Mouse (Mus musculus) megakaryocyte-erythroid progenitor cell, adult 5 weeks (primary cell): Measurements from ENCODE around the gene Scand1. TPM values are rescaled to one million over a fixed set of nuclear protein-coding genes. Genes with fewer than 3 reads are reported as not detected.

ENCODE experiments used
- polyA plus RNA-seq: library from polyadenylated mRNA; stranded (reverse); fragments of >175 nt; gene quantifications from 2 replicates; pipeline ENCODE4 v1.2.3, GENCODE M21; 2012

Gene Scand1
- polyA plus RNA-seq: 667 and 724 TPM in 2 replicates

GRCm38 (mm10) chr2:156312297-156312897 is at the start of gene Scand1, which contains the start of gene Cnbd2:
Scand1 (minus strand) TSS chr2:156312704.
Cnbd2 (plus strand) TSS chr2:156312299.

Other genes starting within 250 kb of the Scand1 start
- 3.5 and 5.3 TPM in 2 replicates for gene Spag4, start 247.5 kb downstream of the Scand1 start, polyA plus RNA-seq
- 36.1 and 36.4 TPM in 2 replicates for gene Cpne1, start 200.7 kb downstream of the Scand1 start, polyA plus RNA-seq
- gene Rbm12, start 200.7 kb downstream of the Scand1 start, polyA plus RNA-seq: 4.0 and 4.6 TPM in 2 replicates
- 2.8 and 3.6 TPM in 2 replicates for gene Gm28036, start 185.6 kb downstream of the Scand1 start, polyA plus RNA-seq
- gene Romo1, start 168.7 kb downstream of the Scand1 start, polyA plus RNA-seq: 262 TPM in 2 replicates
- gene Nfs1, start 168.5 kb downstream of the Scand1 start, polyA plus RNA-seq: 25.1 and 26.9 TPM in 2 replicates
- 330 and 499 TPM in 2 replicates for gene Rbm39, start 132.5 kb downstream of the Scand1 start, polyA plus RNA-seq
- gene Phf20, start 116.2 kb downstream of the Scand1 start, polyA plus RNA-seq: 31.4 and 48.9 TPM in 2 replicates
- gene Cnbd2, start 405 bp downstream of the Scand1 start, polyA plus RNA-seq: 2.3 and 2.5 TPM in 2 replicates
- 2.0 and 2.3 TPM in 2 replicates for gene Epb41l1, start 108.2 kb upstream of the Scand1 start, polyA plus RNA-seq
- 12.5 and 13.3 TPM in 2 replicates for gene Aar2, start 234.9 kb upstream of the Scand1 start, polyA plus RNA-seq